Mouse (Mus musculus) bone marrow, adult 2 months (tissue): Measurements from ENCODE around the gene Notum.

ENCODE experiments used
- CTCF ChIP-seq: fragments of 200-500 bp; IDR thresholded peaks from 2 replicates; pipeline ENCODE4 v1.5.1; 2011; ENCODE audit warnings: low read length, control low read depth; ENCODE audit not compliant: control insufficient read depth, insufficient read depth
- POLR2A ChIP-seq: fragments of 200-500 bp; IDR thresholded peaks from 2 replicates; pipeline ENCODE4 v1.6.1; 2011; ENCODE audit warnings: low read depth, mild to moderate bottlenecking, control low read depth, low read length, borderline replicate concordance; ENCODE audit not compliant: control insufficient read depth

DNA sequence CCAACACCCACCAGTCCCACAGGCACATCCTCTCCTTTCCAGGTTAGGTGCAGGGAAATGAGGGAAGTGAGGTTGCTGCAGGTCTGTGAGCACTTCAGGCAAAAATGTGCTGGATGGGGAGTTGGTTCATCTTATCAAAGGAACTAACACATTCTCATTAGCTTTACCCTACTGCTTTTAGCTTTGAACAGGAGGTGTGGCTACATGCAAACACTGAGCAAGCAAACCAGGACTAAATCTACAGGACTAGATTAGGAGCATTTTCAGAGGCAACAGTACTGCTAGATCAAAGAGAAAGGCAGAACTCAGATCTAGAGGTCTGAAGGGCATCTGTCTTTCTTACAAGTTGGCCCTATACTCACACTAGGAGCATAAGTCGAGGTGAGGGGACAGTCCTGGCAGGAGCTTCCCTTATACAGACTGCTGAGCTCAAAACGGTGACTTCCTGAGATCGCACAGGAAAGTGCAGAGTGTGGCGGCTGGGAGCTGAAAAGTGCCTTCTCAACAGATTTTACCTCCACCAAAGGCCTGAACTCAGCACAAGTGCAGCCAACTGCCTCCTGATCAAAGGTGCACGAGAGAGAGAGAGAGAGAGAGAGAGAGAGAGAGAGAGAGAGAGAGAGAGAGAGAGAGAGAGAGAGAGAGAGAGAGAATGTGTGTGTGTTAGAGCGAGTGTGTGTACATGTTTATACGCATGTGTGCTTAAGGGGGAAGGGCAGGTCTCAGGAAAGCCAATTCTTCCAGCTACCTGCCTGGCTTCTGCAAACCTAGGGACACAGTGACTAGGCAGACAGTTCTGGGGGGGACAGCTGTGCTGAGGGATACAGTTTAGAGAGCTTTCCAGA, 29.9 kb downstream of the Notum start:
- TF ChIP-seq CTCF (no peak), POLR2A (no peak)
